Mouse (Mus musculus) limb, embryonic 14.5 days (tissue): ENCODE results near the gene Ptprn2. TPM values are rescaled to one million over a fixed set of nuclear protein-coding genes. Genes with fewer than 3 reads are reported as not detected.

Source experiments
- ATAC-seq: fragments of 200-750 bp; cut with Nextera tagmentation; 2 replicates; pipeline ENCODE4 v1.8.0; 2017; ENCODE audit warnings: low read depth, moderate number of reproducible peaks, moderate TSS enrichment; ENCODE audit not compliant: low FRiP score
- DNase-seq: peaks from one replicate; pipeline ENCODE4 v3.0.0-alpha.2; 2015; ENCODE audit warnings: low spot score
- H3K27ac ChIP-seq: fragments of 300-500 bp; sonication (generic); replicated peaks from 2 replicates; pipeline ENCODE4 v1.5.1; 2014; ENCODE audit warnings: low read depth, mild to moderate bottlenecking, low read length, moderate library complexity, mixed read lengths
- H3K27me3 ChIP-seq: fragments of 300-500 bp; sonication (generic); 2 replicates; pipeline ENCODE4 v1.6.1; 2014; ENCODE audit warnings: low read length, mixed read lengths; ENCODE audit not compliant: control insufficient read depth, insufficient read depth
- H3K36me3 ChIP-seq: fragments of 300-500 bp; sonication (generic); 2 replicates; pipeline ENCODE4 v1.6.1; 2014; ENCODE audit warnings: mild to moderate bottlenecking, low read length, moderate library complexity, mixed read lengths; ENCODE audit not compliant: control insufficient read depth, insufficient read depth
- H3K4me1 ChIP-seq: fragments of 300-500 bp; sonication (generic); 2 replicates; pipeline ENCODE4 v1.6.1; 2014; ENCODE audit warnings: antibody characterized with exemption, low read length, mixed read lengths; ENCODE audit not compliant: control insufficient read depth, insufficient read depth
- H3K4me2 ChIP-seq: fragments of 300-500 bp; sonication (generic); replicated peaks from 2 replicates; pipeline ENCODE4 v1.6.1; 2014; ENCODE audit warnings: low read depth, mild to moderate bottlenecking, low read length, moderate library complexity; ENCODE audit not compliant: severe bottlenecking
- H3K4me3 ChIP-seq: fragments of 300-500 bp; sonication (generic); replicated peaks from 2 replicates; pipeline ENCODE4 v1.5.1; 2014; ENCODE audit warnings: low read length
- H3K9ac ChIP-seq: fragments of 300-500 bp; sonication (generic); 2 replicates; pipeline ENCODE4 v1.6.1; 2014; ENCODE audit warnings: mild to moderate bottlenecking, low read depth, low read length, moderate library complexity; ENCODE audit not compliant: severe bottlenecking
- H3K9me3 ChIP-seq: fragments of 300-500 bp; sonication (generic); 2 replicates; pipeline ENCODE4 v1.6.1; 2016; ENCODE audit warnings: low read length; ENCODE audit not compliant: control insufficient read depth
- POLR2A ChIP-seq: fragments of 200-500 bp; IDR thresholded peaks from 2 replicates; pipeline ENCODE4 v1.8.0; 2012; ENCODE audit warnings: inconsistent platforms, mild to moderate bottlenecking, moderate library complexity, borderline replicate concordance; ENCODE audit not compliant: insufficient read depth, insufficient read length; ENCODE audit errors: extremely low read depth
- WGBS: fragments of 180-500 bp; shearing (Covaris S2); extraction: QIAGEN DNeasy Blood & Tissue Kit; methylation state at CpG from one replicate; pipeline ENCODE4 v1.1.7; 2014; 5-methylcytosine and 5-hydroxymethylcytosine counted together
- polyA plus RNA-seq, 2 experiments: library from polyadenylated mRNA; depleted of rRNA in 1 of 2; stranded (reverse) in 1 of 2; unstranded in 1 of 2; fragments of >200 nt; fragmentation: Nextera tagmentation in 1 of 2; extraction: Ambion mirVana in 1 of 2; gene quantifications; 2 replicates each; pipeline versions ENCODE4 v1.2.1 to v1.2.3; 2012 to 2014

Ptprn2 gene
- polyA plus RNA-seq, 2 experiments = 0.08 to 0.65 TPM

- WGBS = 81% methylated on average over 3 of the region's 3 CpGs
- H3K4me1 ChIP-seq = no peaks in the 10 kb centered on the region
- H3K9me3 ChIP-seq = no peaks in the 10 kb centered on the region
- ATAC-seq (no peak), DNase-seq (no peak)
- H3K36me3 ChIP-seq = no peaks in the 10 kb centered on the region
- no peak overlapping the region for H3K4me3 ChIP-seq
- H3K9ac ChIP-seq = no peak overlapping the region
- TF ChIP-seq POLR2A = no peak
- no peaks in the 10 kb centered on the region for H3K27me3 ChIP-seq
- no peak overlapping the region for H3K27ac ChIP-seq
- H3K4me2 ChIP-seq = no peak overlapping the region
Measured at GRCm38 (mm10) chr12:116901773-116902172, 416.3 kb downstream of the Ptprn2 start.

- 63% methylated on average over 1 of the region's 1 CpGs for WGBS
- ATAC-seq = no peak
- H3K4me2 ChIP-seq = no peak overlapping the region
- H3K27me3 ChIP-seq = no peaks in the 10 kb centered on the region
- H3K9me3 ChIP-seq = no peaks in the 10 kb centered on the region
- H3K36me3 ChIP-seq = no peaks in the 10 kb centered on the region
- H3K4me3 ChIP-seq = no peak overlapping the region
- DNase-seq = no peak
- H3K9ac ChIP-seq = no peak overlapping the region
- no peak for TF ChIP-seq POLR2A
- no peak overlapping the region for H3K27ac ChIP-seq
- H3K4me1 ChIP-seq = no peaks in the 10 kb centered on the region
Measured at GRCm38 (mm10) chr12:116907424-116907823, 421.9 kb downstream of the Ptprn2 start.

GRCm38 (mm10) chr12:116908668-116909067 lies 423.1 kb downstream of the Ptprn2 start:
- Histone ChIP-seq H3K36me3 (no peaks in the 10 kb centered on the region), H3K4me3 (no peak overlapping the region), H3K27ac (no peak overlapping the region), H3K4me1 (no peaks in the 10 kb centered on the region), H3K9ac (no peak overlapping the region), H3K27me3 (no peaks in the 10 kb centered on the region), H3K4me2 (no peak overlapping the region), H3K9me3 (no peaks in the 10 kb centered on the region)
- WGBS = 76% methylated on average over 2 of the region's 2 CpGs
- TF ChIP-seq POLR2A = no peak
- DNase-seq = no peak
- no peak for ATAC-seq

- DNase-seq (no peak), ATAC-seq (no peak)
- H3K4me2 ChIP-seq = no peak overlapping the region
- no peak overlapping the region for H3K9ac ChIP-seq
- no peaks in the 10 kb centered on the region for H3K27me3 ChIP-seq
- H3K27ac ChIP-seq = no peak overlapping the region
- WGBS = 81% methylated on average over 5 of the region's 5 CpGs
- H3K36me3 ChIP-seq = no peaks in the 10 kb centered on the region
- no peak overlapping the region for H3K4me3 ChIP-seq
- no peak for TF ChIP-seq POLR2A
- H3K9me3 ChIP-seq = no peaks in the 10 kb centered on the region
- H3K4me1 ChIP-seq = no peaks in the 10 kb centered on the region
Measured at GRCm38 (mm10) chr12:116916776-116917175, 431.3 kb downstream of the Ptprn2 start.

GRCm38 (mm10) chr12:116919185-116919584 lies 433.7 kb downstream of the Ptprn2 start:
- H3K27me3 ChIP-seq = no peaks in the 10 kb centered on the region
- no peak overlapping the region for H3K27ac ChIP-seq
- no peaks in the 10 kb centered on the region for H3K36me3 ChIP-seq
- H3K4me1 ChIP-seq = no peaks in the 10 kb centered on the region
- no peak overlapping the region for H3K4me3 ChIP-seq
- H3K9me3 ChIP-seq = no peaks in the 10 kb centered on the region
- ATAC-seq (no peak), DNase-seq (no peak)
- 66% methylated on average over 6 of the region's 6 CpGs for WGBS
- H3K4me2 ChIP-seq = no peak overlapping the region
- TF ChIP-seq POLR2A = no peak
- no peak overlapping the region for H3K9ac ChIP-seq
